Mouse (Mus musculus): ENCODE data around the gene Thap8. TPM values are rescaled to one million over a fixed set of nuclear protein-coding genes. Genes with fewer than 3 reads are reported as not detected.

The Thap8 gene
- polyA plus RNA-seq, 1 experiment from 2014 or later, result 0.58 TPM

DNA sequence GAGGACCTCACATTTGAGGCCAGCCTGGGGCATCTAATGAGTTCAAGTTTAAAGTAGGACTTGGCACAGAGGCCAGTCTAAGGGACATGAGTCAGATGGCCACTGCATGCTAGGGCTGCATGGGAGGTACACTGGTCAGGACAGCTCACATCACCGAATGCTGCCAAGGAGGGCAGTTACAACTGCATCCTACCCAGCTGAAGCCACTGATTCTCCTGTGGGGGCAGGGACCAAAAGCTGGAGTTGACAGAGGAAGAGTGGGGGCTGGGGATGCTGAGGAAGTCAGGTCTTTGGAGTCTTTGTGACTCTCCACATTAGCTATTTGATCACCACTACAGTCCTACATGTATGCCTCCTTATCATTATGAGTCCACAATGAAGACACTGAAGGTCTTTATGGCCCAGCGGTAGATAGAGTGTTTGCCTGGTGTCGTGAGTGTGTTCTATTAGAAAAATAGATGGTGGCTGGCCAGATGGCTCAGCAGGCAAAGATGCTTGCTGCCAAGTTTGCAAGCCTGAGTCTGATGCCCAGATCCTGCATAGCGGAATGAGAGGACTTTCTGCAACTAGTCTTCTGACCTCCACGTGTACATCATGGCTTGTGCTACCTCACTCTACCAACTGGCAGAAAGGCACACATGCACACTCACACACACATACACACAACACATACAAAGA, 59.7 kb downstream of the Thap8 start:
- no peak overlapping the region for H3K4me3 ChIP-seq (replicated peaks; ENCODE audit: low read depth, low read length)
- no peaks in the 10 kb centered on the region for H3K4me1 ChIP-seq (ENCODE audit: control insufficient read depth, insufficient read depth, low read length)
- ATAC-seq (ENCODE audit: low FRiP score, low TSS enrichment) (no peak), DNase-seq (no peak)
- no peak overlapping the region for H3K9ac ChIP-seq (replicated peaks; ENCODE audit: low read length)
- H3K36me3 ChIP-seq (ENCODE audit: control insufficient read depth, insufficient read depth, low read length), result no peaks in the 10 kb centered on the region
- 67% methylated on average over 5 of the region's 5 CpGs for WGBS
- H3K27ac ChIP-seq (replicated peaks; ENCODE audit: low read depth, low read length), result no peak overlapping the region
- H3K27me3 ChIP-seq (ENCODE audit: control insufficient read depth, insufficient read depth, low read length), result peaks cover 15% of the 10 kb centered on the region
- no peak overlapping the region for H3K4me2 ChIP-seq (ENCODE audit: low read length)
- H3K9me3 ChIP-seq (ENCODE audit: control insufficient read depth, low read length), result no peaks in the 10 kb centered on the region

Other genes starting within 250 kb of the Thap8 start
- 13.5 and 14.3 TPM in 2 replicates for gene Zfp14, start 228.7 kb upstream of the Thap8 start, polyA plus RNA-seq (2014; fragmentation: Nextera tagmentation; extraction: Ambion mirVana)
- gene Zfp82, start 207.2 kb upstream of the Thap8 start, polyA plus RNA-seq (2014; fragmentation: Nextera tagmentation; extraction: Ambion mirVana), result 11.3 and 11.6 TPM in 2 replicates
- gene Gm26920, start 189.7 kb upstream of the Thap8 start, polyA plus RNA-seq (2014; fragmentation: Nextera tagmentation; extraction: Ambion mirVana), result 1.7 and 1.8 TPM in 2 replicates
- gene Zfp566, start 189.6 kb upstream of the Thap8 start, polyA plus RNA-seq (2014; fragmentation: Nextera tagmentation; extraction: Ambion mirVana), result 17.5 and 21.1 TPM in 2 replicates
- 86.6 and 101 TPM in 2 replicates for gene Zfp260, start 185.3 kb upstream of the Thap8 start, polyA plus RNA-seq (2014; fragmentation: Nextera tagmentation; extraction: Ambion mirVana)
- 10.7 and 11.7 TPM in 2 replicates for gene Zfp382, start 158.2 kb upstream of the Thap8 start, polyA plus RNA-seq (2014; fragmentation: Nextera tagmentation; extraction: Ambion mirVana)
- 18.5 and 19.7 TPM in 2 replicates for gene Zfp146, start 110.3 kb upstream of the Thap8 start, polyA plus RNA-seq (2014; fragmentation: Nextera tagmentation; extraction: Ambion mirVana)
- 5.5 TPM in 2 replicates for gene Cox7a1, start 96.0 kb upstream of the Thap8 start, polyA plus RNA-seq (2014; fragmentation: Nextera tagmentation; extraction: Ambion mirVana)
- 53.0 and 70.5 TPM in 2 replicates for gene Capns1, start 81.3 kb upstream of the Thap8 start, polyA plus RNA-seq (2014; fragmentation: Nextera tagmentation; extraction: Ambion mirVana)
- 176 and 240 TPM in 2 replicates for gene Polr2i, start 48.1 kb upstream of the Thap8 start, polyA plus RNA-seq (2014; fragmentation: Nextera tagmentation; extraction: Ambion mirVana)
- gene Tbcb, start 47.8 kb upstream of the Thap8 start, polyA plus RNA-seq (2014; fragmentation: Nextera tagmentation; extraction: Ambion mirVana), result 337 and 360 TPM in 2 replicates
- not detected in 2 replicates for gene Ovol3, start 44.4 kb upstream of the Thap8 start, polyA plus RNA-seq (2014; fragmentation: Nextera tagmentation; extraction: Ambion mirVana)
- 2.5 and 5.0 TPM in 2 replicates for gene Wdr62, start 325 bp downstream of the Thap8 start, polyA plus RNA-seq (2014; fragmentation: Nextera tagmentation; extraction: Ambion mirVana)
- gene Clip3, start 11.6 kb downstream of the Thap8 start, polyA plus RNA-seq (2014; fragmentation: Nextera tagmentation; extraction: Ambion mirVana), result 121 and 131 TPM in 2 replicates
- gene Alkbh6, start 28.6 kb downstream of the Thap8 start, polyA plus RNA-seq (2014; fragmentation: Nextera tagmentation; extraction: Ambion mirVana), result 107 and 145 TPM in 2 replicates
- 9.3 and 10.2 TPM in 2 replicates for gene Syne4, start 34.7 kb downstream of the Thap8 start, polyA plus RNA-seq (2014; fragmentation: Nextera tagmentation; extraction: Ambion mirVana)
- not detected in 2 replicates for gene E130208F15Rik, start 41.6 kb downstream of the Thap8 start, polyA plus RNA-seq (2014; fragmentation: Nextera tagmentation; extraction: Ambion mirVana)
- 19.8 and 20.4 TPM in 2 replicates for gene Sdhaf1, start 43.8 kb downstream of the Thap8 start, polyA plus RNA-seq (2014; fragmentation: Nextera tagmentation; extraction: Ambion mirVana)
- gene Lrfn3, start 82.7 kb downstream of the Thap8 start, polyA plus RNA-seq (2014; fragmentation: Nextera tagmentation; extraction: Ambion mirVana), result 13.9 and 16.3 TPM in 2 replicates
- 11.4 and 29.7 TPM in 2 replicates for gene Tyrobp, start 133.7 kb downstream of the Thap8 start, polyA plus RNA-seq (2014; fragmentation: Nextera tagmentation; extraction: Ambion mirVana)
- 0.58 TPM in 1 of 2 replicates, not detected in the other for gene Hcst, start 139.8 kb downstream of the Thap8 start, polyA plus RNA-seq (2014; fragmentation: Nextera tagmentation; extraction: Ambion mirVana)
- 1.4 and 2.3 TPM in 2 replicates for gene Nfkbid, start 141.6 kb downstream of the Thap8 start, polyA plus RNA-seq (2014; fragmentation: Nextera tagmentation; extraction: Ambion mirVana)
- gene Aplp1, start 165.4 kb downstream of the Thap8 start, polyA plus RNA-seq (2014; fragmentation: Nextera tagmentation; extraction: Ambion mirVana), result 662 and 710 TPM in 2 replicates
- 5.0 and 5.7 TPM in 2 replicates for gene Kirrel2, start 177.6 kb downstream of the Thap8 start, polyA plus RNA-seq (2014; fragmentation: Nextera tagmentation; extraction: Ambion mirVana)
- gene Nphs1, start 178.2 kb downstream of the Thap8 start, polyA plus RNA-seq (2014; fragmentation: Nextera tagmentation; extraction: Ambion mirVana), result 0.74 and 1.4 TPM in 2 replicates
- not detected in 2 replicates for gene Prodh2, start 213.5 kb downstream of the Thap8 start, polyA plus RNA-seq (2014; fragmentation: Nextera tagmentation; extraction: Ambion mirVana)

Measured in midbrain, embryonic 14.5 days (tissue).